Mouse (Mus musculus): ENCODE measurements around the gene Olfr1423.
"Not testable (repeated sequence)": the region's sequence is repeated elsewhere in the genome, so short reads cannot be mapped to it uniquely, and the experiment has no call there.

- TF ChIP-seq CTCF (IDR thresholded peaks at IDR 0.05; ENCODE audit: control insufficient read depth, insufficient read depth, insufficient read length); MAX (IDR thresholded peaks at IDR 0.05); FOSL1 (IDR thresholded peaks at IDR 0.05; ENCODE audit: insufficient read depth, low read length, poor library complexity, severe bottlenecking); CEBPB (IDR thresholded peaks at IDR 0.05; ENCODE audit: low read depth); USF1 (IDR thresholded peaks at IDR 0.05; ENCODE audit: low read depth); MYOG (IDR thresholded peaks at IDR 0.05; ENCODE audit: control insufficient read depth, extremely low read depth, insufficient read length): not testable (repeated sequence)
Observed at GRCm38 (mm10) chr19:11984614-11985013, 56.5 kb downstream of the Olfr1423 start.
